Mouse (Mus musculus) c-Kit-positive CD71-positive TER-119-positive erythroid progenitor cells, embryonic 14.5 days (primary cell): ENCODE results near the gene Cdhr5.

Experiments used
- DNase-seq: peaks from one replicate; pipeline ENCODE4 v3.0.0-alpha.2; 2013; ENCODE audit warnings: low spot score

Cdhr5 gene

GRCm38 (mm10) chr7:141276546-141276945 is at the start of gene Cdhr5:
TSS of gene Cdhr5 (minus strand) at chr7:141276786.
- DNase-seq: no peak

GRCm38 (mm10) chr7:141324686-141325085 is 48.1 kb upstream of the Cdhr5 start:
- no peak for DNase-seq

- DNase-seq: no peak
These were observed 42.9 kb upstream of the Cdhr5 start for GRCm38 (mm10) chr7:141319446-141319845.

GRCm38 (mm10) chr7:141317619-141318132 is 41.1 kb upstream of the Cdhr5 start:
- DNase-seq: no peak

- no peak for DNase-seq
These were observed 39.4 kb upstream of the Cdhr5 start for GRCm38 (mm10) chr7:141315974-141316373.

- no peak for DNase-seq
These were observed 38.5 kb upstream of the Cdhr5 start for GRCm38 (mm10) chr7:141315076-141315475.

- no peak for DNase-seq
These were observed 37.8 kb upstream of the Cdhr5 start for GRCm38 (mm10) chr7:141314416-141314815.

GRCm38 (mm10) chr7:141304537-141304936 is 28.0 kb upstream of the Cdhr5 start:
- no peak for DNase-seq

- no peak for DNase-seq
These were observed 26.2 kb upstream of the Cdhr5 start for GRCm38 (mm10) chr7:141302702-141303268.

- DNase-seq: no peak
These were observed 24.8 kb upstream of the Cdhr5 start for GRCm38 (mm10) chr7:141301386-141301785.

GRCm38 (mm10) chr7:141299175-141299574 is 22.6 kb upstream of the Cdhr5 start:
- no peak for DNase-seq

- DNase-seq: no peak
These were observed 21.5 kb upstream of the Cdhr5 start for GRCm38 (mm10) chr7:141297926-141298650.

GRCm38 (mm10) chr7:141294479-141294878 is 17.9 kb upstream of the Cdhr5 start:
- no peak for DNase-seq

GRCm38 (mm10) chr7:141293852-141294471 is 17.4 kb upstream of the Cdhr5 start:
- DNase-seq: no peak

GRCm38 (mm10) chr7:141292583-141293388 is 16.2 kb upstream of the Cdhr5 start:
- no peak for DNase-seq

GRCm38 (mm10) chr7:141291921-141292582 is 15.5 kb upstream of the Cdhr5 start, which contains the start of gene Drd4:
TSS of gene Drd4 (plus strand) at chr7:141292006.
- DNase-seq: no peak

GRCm38 (mm10) chr7:141288042-141288441 is 11.5 kb upstream of the Cdhr5 start:
- no peak for DNase-seq

- no peak for DNase-seq
These were observed 6.2 kb upstream of the Cdhr5 start for GRCm38 (mm10) chr7:141282756-141283155.

- no peak for DNase-seq
These were observed 4.9 kb upstream of the Cdhr5 start for GRCm38 (mm10) chr7:141281442-141281841.

- no peak for DNase-seq
These were observed 2.4 kb upstream of the Cdhr5 start, which contains the start of gene Sct for GRCm38 (mm10) chr7:141278766-141279590. TSS of gene Sct (minus strand) at chr7:141279133.
